Mouse (Mus musculus) layer of hippocampus, postnatal 14 days (tissue): Measurements from ENCODE around the gene Tmed9. TPM values are rescaled to one million over a fixed set of nuclear protein-coding genes. Genes with fewer than 3 reads are reported as not detected.

ENCODE experiments used
- DNase-seq, 2 experiments: peaks; one replicate each; pipeline ENCODE4 v3.0.0; 2021 to 2022; ENCODE audit warnings: low spot score in 2 of 2, mixed read lengths in 1 of 2
- long read RNA-seq, 2 experiments: library from polyadenylated mRNA; stranded (forward); transcript quantifications; one replicate each; pipeline ENCODE4 v2.0.0; 2021
- total RNA-seq, 2 experiments: library from RNA; stranded (reverse); gene quantifications; 2 replicates each; pipeline ENCODE4 v1.2.3; 2021

The Tmed9 gene
- total RNA-seq, result 100 to 1,000 TPM; 132 to 133 TPM
- long read RNA-seq, experiment 1, transcript Tmed9-201 (5 exons, 1,420 nt), result major isoform, 13 of 32 reads
- long read RNA-seq, experiment 1, partial matches to known transcripts, result 19 of 32 reads
- long read RNA-seq, experiment 1, other reads (novel, unspliced or antisense), result 0 of 32 reads
- long read RNA-seq, experiment 2, transcript Tmed9-201 (5 exons, 1,420 nt), result major isoform, 22 of 66 reads
- long read RNA-seq, experiment 2, partial matches to known transcripts, result 43 of 66 reads
- long read RNA-seq, experiment 2, other reads (novel, unspliced or antisense), result 1 of 66 reads

GRCm38 (mm10) chr13:55573432-55573831 lies at the start of gene Tmed9:
TSS of gene Tmed9 (plus strand) at chr13:55573732.
- no peak for DNase-seq

- DNase-seq, result no peak
These were observed 49.5 kb upstream of the Tmed9 start for GRCm38 (mm10) chr13:55523951-55524600.

GRCm38 (mm10) chr13:55525733-55526553 lies 47.6 kb upstream of the Tmed9 start:
- no peak for DNase-seq

- no peak for DNase-seq
These were observed 46.3 kb upstream of the Tmed9 start for GRCm38 (mm10) chr13:55527212-55527611.

GRCm38 (mm10) chr13:55527834-55528772 lies 45.4 kb upstream of the Tmed9 start:
- no peak for DNase-seq

GRCm38 (mm10) chr13:55529198-55529915 lies 44.2 kb upstream of the Tmed9 start, which contains the start of gene Dok3:
TSS of gene Dok3 (minus strand) at chr13:55529296.
- no peak for DNase-seq

GRCm38 (mm10) chr13:55535191-55535590 lies 38.3 kb upstream of the Tmed9 start:
- no peak for DNase-seq

GRCm38 (mm10) chr13:55535796-55536193 lies 37.7 kb upstream of the Tmed9 start:
- DNase-seq, result no peak

- DNase-seq, result peak; percentile 100
These were observed 37.0 kb upstream of the Tmed9 start, which contains the start of gene Ddx41 for GRCm38 (mm10) chr13:55536194-55537175. TSS of gene Ddx41 (minus strand) at chr13:55536658.

- DNase-seq, result peak in 1 of 2 experiments; percentile 47
These were observed 32.6 kb upstream of the Tmed9 start for GRCm38 (mm10) chr13:55540933-55541332.

GRCm38 (mm10) chr13:55542891-55543290 lies 30.6 kb upstream of the Tmed9 start:
- DNase-seq, result no peak

- DNase-seq, result no peak
These were observed 30.1 kb upstream of the Tmed9 start for GRCm38 (mm10) chr13:55543447-55543846.

- no peak for DNase-seq
These were observed 28.7 kb upstream of the Tmed9 start for GRCm38 (mm10) chr13:55544792-55545191.

GRCm38 (mm10) chr13:55547916-55548315 lies 25.6 kb upstream of the Tmed9 start:
- no peak for DNase-seq

GRCm38 (mm10) chr13:55548426-55548825 lies 25.1 kb upstream of the Tmed9 start:
- DNase-seq, result no peak

GRCm38 (mm10) chr13:55549061-55549460 lies 24.5 kb upstream of the Tmed9 start:
- no peak for DNase-seq

GRCm38 (mm10) chr13:55555921-55556320 lies 17.6 kb upstream of the Tmed9 start:
- no peak for DNase-seq

GRCm38 (mm10) chr13:55557499-55557898 lies 16.0 kb upstream of the Tmed9 start:
- DNase-seq, result no peak
